Mouse (Mus musculus) bone marrow macrophage, adult 2 months (primary cell): ENCODE data around the gene Baiap2l2.

Experiments
- CTCF ChIP-seq: IDR thresholded peaks from 2 replicates; pipeline ENCODE4 v1.5.1; 2012; ENCODE audit warnings: low read depth, mild to moderate bottlenecking, low read length, moderate library complexity
- POLR2A ChIP-seq: IDR thresholded peaks from 2 replicates; pipeline ENCODE4 v1.6.1; 2012; ENCODE audit warnings: mild to moderate bottlenecking, low read depth, low read length, borderline replicate concordance

DNA sequence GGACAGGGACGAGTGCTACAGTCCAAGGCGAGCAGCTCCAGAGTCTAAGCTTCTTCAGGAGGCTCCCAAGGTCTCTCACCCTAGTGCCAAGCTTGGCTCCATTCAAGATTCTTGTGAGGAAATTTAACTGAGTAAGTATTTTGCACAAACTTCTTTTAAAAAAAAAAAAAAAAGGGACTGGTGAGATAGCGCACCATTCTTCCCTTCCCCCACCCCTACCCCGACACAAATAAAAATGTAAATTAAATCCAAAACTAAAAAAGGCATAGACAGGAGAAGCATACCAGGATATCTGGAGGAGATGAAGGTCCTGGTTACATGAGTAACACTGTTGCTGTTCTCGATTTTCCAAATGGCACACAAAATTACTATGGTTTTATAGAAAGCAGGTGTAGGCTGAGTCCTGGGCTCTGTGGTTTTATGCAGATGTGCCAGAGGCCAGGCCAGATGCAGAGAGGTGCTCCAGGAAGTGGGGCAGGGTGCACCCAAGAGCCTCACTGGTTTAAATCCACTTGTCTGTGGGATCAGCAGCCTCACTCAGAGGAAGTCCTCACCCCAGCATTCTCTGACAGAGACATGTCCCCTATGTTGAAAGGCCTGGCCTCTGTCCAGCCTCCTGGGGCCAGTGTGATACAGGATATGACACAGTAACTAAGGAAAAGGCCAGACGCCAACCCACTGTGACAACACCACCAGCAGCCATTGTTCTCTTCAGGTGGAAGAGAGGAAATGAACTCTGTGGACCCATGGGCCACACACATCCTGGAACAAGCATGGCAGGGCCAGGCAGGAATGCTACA lies 37.9 kb upstream of the Baiap2l2 start:
- no peak for TF ChIP-seq CTCF
- TF ChIP-seq POLR2A, result no peak
